Mouse (Mus musculus) embryonic fibroblast, embryonic 13.5 days (primary cell): Measurements from ENCODE around the gene Igfbp1. TPM values are rescaled to one million over a fixed set of nuclear protein-coding genes. Genes with fewer than 3 reads are reported as not detected.

Experiments
- H3K27ac ChIP-seq: 2 replicates; pipeline ENCODE4 v1.5.1; 2012; ENCODE audit warnings: low read length, control low read depth, inconsistent platforms; ENCODE audit not compliant: insufficient read depth
- H3K4me1 ChIP-seq: 2 replicates; pipeline ENCODE4 v1.6.1; 2011; ENCODE audit warnings: low read length; ENCODE audit not compliant: control insufficient read depth, insufficient read depth
- H3K4me3 ChIP-seq: 2 replicates; pipeline ENCODE4 v1.5.1; 2011; ENCODE audit warnings: mild to moderate bottlenecking, control low read depth, low read length; ENCODE audit not compliant: insufficient read depth
- CTCF ChIP-seq: IDR thresholded peaks from 2 replicates; pipeline ENCODE4 v1.5.1; 2011; ENCODE audit warnings: mild to moderate bottlenecking, control low read depth, low read length, moderate library complexity, borderline replicate concordance; ENCODE audit not compliant: insufficient read depth
- POLR2A ChIP-seq: IDR thresholded peaks from 2 replicates; pipeline ENCODE4 v1.6.1; 2011; ENCODE audit warnings: low read depth, mild to moderate bottlenecking, control low read depth, low read length, moderate library complexity
- polyA plus RNA-seq: library from polyadenylated mRNA; stranded (reverse); fragments of >200 nt; gene quantifications from 2 replicates; pipeline ENCODE4 v1.2.4, GENCODE M21; 2011; ENCODE audit warnings: low read depth; ENCODE audit not compliant: missing spikeins, insufficient read length

The Igfbp1 gene
- polyA plus RNA-seq, 1 experiment, result not detected

DNA sequence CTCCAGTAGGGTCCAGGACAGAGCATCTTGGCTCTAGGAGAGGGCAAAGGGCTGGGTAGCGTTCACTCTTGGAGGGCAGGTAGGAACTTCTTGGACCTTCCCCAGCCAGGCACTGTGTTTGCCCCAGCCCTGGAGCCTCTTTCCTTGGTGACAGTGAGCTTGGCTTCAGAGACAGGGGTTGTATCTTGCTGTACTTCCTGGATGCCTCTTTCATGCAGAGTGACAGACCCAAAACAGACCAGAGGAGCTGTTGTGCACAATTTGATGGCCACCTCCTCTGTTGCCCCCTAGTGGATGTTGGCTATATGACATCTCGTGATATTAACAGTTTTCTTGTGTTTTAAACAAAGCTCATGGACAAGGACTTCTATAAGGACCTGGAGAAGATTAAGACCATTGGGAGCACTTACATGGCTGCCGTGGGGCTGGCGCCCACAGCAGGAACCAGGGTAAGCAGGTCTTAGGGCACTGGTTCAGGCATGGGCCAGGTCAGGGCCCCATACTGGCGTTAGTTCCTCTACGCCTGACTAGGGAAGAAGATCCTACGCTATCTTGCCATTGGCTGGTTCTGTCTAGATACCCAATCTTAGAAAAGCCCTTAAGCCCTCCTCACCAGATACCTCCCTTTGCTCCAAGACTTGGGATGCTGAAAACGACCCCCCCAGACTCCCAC lies 35.9 kb upstream of the Igfbp1 start:
- H3K4me1 ChIP-seq, result no peaks in the 10 kb centered on the region
- peak; percentile 44; the same call in 1 of the 2 replicates for TF ChIP-seq CTCF
- TF ChIP-seq POLR2A, result no peak
- no peak overlapping the region for H3K4me3 ChIP-seq
- H3K27ac ChIP-seq, result no peak overlapping the region

DNA sequence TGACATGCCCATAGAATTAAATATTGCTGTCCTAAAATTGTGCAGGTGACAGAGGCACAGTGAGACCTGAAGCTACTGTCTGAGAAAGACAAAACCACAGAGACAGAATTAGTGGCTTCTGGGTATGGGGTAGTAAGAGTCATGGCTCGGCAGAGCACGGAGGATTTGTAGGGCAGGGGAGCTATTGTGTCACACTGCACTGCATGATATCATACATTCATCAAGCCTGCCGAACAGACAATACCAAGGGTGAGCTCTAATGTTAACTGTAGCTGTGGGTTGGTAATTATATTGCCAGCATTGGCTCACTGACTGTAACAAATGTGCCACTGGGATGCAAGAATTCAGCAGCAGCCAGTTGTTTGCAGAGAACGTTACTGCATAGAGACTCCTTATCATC lies 33.2 kb upstream of the Igfbp1 start:
- no peak for TF ChIP-seq POLR2A
- TF ChIP-seq CTCF, result no peak
- Histone ChIP-seq H3K4me3 (no peak overlapping the region), H3K27ac (no peak overlapping the region), H3K4me1 (no peaks in the 10 kb centered on the region)

DNA sequence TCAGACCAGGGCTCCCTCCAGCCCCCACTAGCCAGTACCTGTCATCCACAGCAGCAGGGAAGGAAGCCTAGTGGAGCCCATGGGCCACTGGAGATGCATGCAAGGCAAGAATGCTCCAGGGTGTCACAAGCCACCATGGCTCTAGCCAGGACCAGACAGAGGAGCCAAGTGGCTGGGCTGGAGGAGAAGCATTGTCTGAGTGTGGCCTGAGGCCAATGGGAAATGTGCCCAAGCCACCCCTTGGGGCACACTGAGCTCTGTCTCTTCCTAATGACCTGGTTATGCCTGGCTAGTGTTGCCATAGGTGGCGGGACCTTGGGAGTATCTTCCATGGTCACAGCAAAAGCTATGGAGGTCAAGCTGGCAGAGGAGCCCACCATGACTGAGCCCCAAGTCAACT lies 27.9 kb upstream of the Igfbp1 start:
- TF ChIP-seq POLR2A, result no peak
- no peak for TF ChIP-seq CTCF
- Histone ChIP-seq H3K4me1 (no peaks in the 10 kb centered on the region), H3K27ac (no peak overlapping the region), H3K4me3 (no peak overlapping the region)

DNA sequence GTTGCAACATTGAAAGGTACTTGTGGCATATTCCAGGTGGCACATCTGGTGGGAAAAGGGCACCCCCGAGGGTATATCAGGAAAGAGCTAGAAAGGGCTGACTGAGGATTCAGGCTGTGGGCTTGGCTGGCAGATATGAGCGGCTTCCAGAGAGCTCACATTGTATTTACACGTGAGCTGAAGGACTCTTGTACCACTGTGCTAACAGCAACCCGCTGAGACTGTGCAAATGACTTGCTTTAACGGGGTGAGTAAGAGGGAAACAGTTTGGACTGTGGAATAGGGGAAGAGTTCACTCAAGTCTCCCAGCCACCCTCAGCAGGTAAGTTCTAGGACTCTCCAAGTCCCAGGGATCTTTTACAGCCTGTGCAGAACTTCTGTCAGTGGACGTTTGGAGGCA lies 23.9 kb upstream of the Igfbp1 start:
- no peaks in the 10 kb centered on the region for H3K4me1 ChIP-seq
- H3K27ac ChIP-seq, result no peak overlapping the region
- TF ChIP-seq CTCF, result no peak
- no peak for TF ChIP-seq POLR2A

DNA sequence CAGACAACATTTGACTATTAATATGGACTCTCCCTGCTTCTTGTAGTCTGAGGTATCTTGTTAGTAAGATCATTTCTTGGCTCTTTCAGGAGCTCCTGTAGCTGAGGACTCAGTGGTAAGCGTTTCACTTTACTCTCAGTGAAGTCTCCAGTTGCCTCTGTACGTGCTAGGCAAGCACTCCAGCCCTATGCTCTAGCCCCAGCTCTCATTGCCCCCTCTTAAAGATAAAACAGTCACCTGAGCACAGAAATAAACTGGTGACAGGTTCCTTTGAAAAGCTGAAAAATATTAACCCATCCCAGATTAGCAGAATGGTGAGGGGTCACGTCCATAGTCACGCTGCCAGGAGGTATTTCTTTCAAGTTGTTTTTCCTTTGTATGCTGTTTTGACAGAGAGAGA lies 18.9 kb upstream of the Igfbp1 start:
- H3K27ac ChIP-seq, result no peak overlapping the region
- TF ChIP-seq POLR2A, result no peak
- TF ChIP-seq CTCF, result no peak
- no peaks in the 10 kb centered on the region for H3K4me1 ChIP-seq
- no peak overlapping the region for H3K4me3 ChIP-seq

More for the DNA sequence above, 23.9 kb upstream of the Igfbp1 start:
- no peak overlapping the region for H3K4me3 ChIP-seq

DNA sequence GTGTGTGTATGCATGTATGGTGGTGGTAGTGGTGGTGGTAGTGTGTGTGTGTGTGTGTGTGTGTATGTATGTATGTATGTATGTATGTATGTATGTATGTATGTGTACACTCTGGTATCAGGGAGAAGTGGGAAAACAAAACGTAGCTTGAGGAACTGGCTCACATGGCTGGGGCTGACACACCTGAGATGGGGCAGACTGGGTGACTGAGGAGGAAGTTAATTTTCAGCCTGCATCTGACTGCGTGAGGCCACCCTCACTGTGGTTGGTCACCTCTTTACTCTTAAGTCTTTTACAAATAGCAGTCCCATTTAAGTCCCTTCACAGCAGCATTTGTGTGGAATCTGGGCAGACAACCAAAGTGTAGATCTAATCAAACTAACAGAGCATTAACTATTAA lies 18.3 kb upstream of the Igfbp1 start:
- no peak for TF ChIP-seq POLR2A
- no peak for TF ChIP-seq CTCF
- no peak overlapping the region for H3K4me3 ChIP-seq
- no peak overlapping the region for H3K27ac ChIP-seq
- no peaks in the 10 kb centered on the region for H3K4me1 ChIP-seq

DNA sequence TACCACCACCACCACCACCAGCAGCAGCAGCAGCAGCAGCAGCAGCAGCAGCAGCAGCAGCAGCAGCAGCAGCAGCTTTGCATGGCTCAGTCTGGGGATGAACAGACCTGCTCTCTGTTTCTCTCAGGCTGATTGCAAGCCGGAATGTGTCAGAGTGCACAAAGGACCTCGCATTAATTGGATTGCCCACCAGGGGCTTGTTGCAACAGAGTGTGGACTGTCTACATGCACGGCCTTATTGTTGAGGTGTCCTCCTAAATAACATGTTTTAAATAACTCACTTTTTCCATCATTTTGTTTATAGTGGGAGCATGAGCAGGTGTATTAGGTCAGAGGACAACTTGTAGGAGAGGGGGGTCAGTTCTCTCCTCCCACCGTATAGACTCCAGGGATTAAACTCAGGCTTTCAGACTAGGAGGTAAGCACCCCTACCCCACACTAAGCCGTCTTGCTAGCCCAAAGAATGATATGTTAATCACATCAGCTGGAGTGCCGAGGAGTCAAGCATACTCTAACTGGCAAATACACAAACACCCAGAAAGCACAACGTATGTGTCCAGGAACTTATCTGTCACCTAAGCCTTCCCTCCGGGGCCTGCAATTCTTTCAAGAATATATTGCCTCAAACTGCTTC lies 15.1 kb upstream of the Igfbp1 start:
- no peak overlapping the region for H3K4me3 ChIP-seq
- TF ChIP-seq POLR2A (no peak), CTCF (no peak)
- no peaks in the 10 kb centered on the region for H3K4me1 ChIP-seq
- H3K27ac ChIP-seq, result no peak overlapping the region

DNA sequence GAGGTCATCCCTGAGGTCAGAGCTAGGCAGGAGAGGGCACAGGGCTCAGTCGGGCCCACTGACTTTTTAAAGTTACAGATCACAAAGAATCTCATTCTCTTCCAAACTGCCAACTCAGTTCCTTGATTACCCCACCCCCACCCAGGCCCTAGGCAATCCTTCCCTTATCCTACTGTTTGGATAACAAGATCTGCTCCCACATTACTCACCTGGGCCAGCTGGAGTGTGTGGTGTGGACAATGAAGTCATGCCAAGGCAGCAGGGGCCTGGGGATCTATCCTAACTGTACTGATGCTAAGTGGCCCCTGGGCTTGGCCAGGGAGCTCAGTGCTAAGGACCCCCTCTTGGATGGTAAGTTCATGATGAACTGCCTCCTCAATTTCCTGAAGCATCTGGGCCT lies 13.2 kb upstream of the Igfbp1 start:
- no peak overlapping the region for H3K27ac ChIP-seq
- TF ChIP-seq CTCF, result no peak
- no peak for TF ChIP-seq POLR2A
- H3K4me1 ChIP-seq, result no peaks in the 10 kb centered on the region
- no peak overlapping the region for H3K4me3 ChIP-seq

DNA sequence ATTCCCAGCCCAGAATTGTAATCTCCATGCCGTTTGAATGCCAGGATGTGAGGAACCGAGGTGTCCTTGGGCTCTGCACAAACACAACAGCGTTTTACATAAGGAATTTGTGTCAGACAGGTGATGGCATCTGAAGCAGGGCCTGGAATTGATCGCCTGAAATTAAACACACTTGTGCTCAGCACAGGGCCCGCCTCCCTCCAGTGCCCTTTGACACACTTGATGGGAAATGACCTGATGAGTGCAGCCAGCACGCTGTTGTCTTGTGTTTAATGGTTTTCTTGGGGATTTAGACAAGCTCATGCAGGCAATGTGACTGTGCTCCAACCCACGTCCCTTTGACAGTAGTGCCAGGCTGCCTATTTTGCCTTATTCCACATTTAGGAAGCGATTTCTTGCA lies 10.1 kb upstream of the Igfbp1 start:
- Histone ChIP-seq H3K27ac (no peak overlapping the region), H3K4me1 (no peaks in the 10 kb centered on the region), H3K4me3 (no peak overlapping the region)
- TF ChIP-seq POLR2A, result no peak
- no peak for TF ChIP-seq CTCF

DNA sequence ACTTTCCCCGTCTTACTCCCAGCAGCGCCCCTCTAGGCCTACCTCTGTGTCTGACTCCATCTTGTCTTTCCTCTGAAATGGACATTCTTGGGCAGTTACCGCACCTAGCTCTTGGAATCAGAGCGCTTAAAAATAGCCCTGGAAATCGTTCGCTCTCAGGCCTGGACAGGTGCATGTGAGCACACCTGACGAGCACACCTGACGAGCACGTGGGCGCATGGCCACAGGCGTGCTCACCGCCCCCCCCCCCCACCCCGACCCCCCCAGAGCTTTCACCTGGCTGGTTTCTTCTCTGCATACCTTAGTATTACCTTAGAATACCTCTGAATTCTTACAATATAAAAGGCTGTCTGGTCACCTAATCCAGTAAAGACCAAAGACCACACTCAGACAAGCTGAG lies 9.1 kb upstream of the Igfbp1 start, which contains the start of gene Gm11985:
Gene Gm11985, minus strand, starts transcription at position 101 of the 400 bp plus-strand sequence.
- TF ChIP-seq CTCF (no peak), POLR2A (no peak)
- Histone ChIP-seq H3K27ac (no peak within 1 kb of the TSS), H3K4me1 (no peaks in the 10 kb centered on the region), H3K4me3 (no peak within 1 kb of the TSS)
